Mouse (Mus musculus): ENCODE results near the gene 4930469K13Rik.

DNA sequence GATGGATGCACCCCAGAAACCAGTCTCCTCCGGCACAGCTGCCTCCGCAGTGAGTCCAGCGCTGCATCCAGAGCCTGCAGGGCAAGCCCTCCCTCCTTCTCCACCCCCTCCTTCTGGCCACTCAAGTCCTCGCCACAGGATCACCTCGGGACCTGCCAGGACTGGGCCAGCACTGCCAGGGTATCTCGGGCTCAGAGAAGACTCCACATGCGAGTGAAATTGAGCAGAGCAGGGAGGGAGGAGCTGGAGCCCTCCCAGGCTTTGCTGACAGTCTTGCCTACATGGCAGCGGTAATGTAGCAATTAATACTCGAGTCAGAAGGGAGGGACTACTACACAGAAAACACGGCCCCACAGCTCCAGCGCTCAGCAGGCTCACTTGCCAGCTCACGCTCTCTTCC, 105.4 kb downstream of the 4930469K13Rik start, which contains the start of gene Kcnip1:
- TF ChIP-seq POLR2A (IDR thresholded peaks at IDR 0.05; ENCODE audit: extremely low read depth, insufficient read depth, low read length) (no peak), CTCF (IDR thresholded peaks at IDR 0.05; ENCODE audit: extremely low read depth, insufficient read depth, low read length) (no peak)

Data from cortical plate, adult 2 months (tissue).